Mouse (Mus musculus): Measurements from ENCODE around the gene Pheta1. TPM values are rescaled to one million over a fixed set of nuclear protein-coding genes. Genes with fewer than 3 reads are reported as not detected.

The Pheta1 gene
- total RNA-seq, 4 experiments from 2014 or later = 6.3 to 9.5 (median 7.5) TPM

GRCm38 (mm10) chr5:121827876-121828275 lies 20.9 kb upstream of the Pheta1 start:
- no peak for DNase-seq

GRCm38 (mm10) chr5:121828491-121829432 lies 20.0 kb upstream of the Pheta1 start:
- DNase-seq = no peak

GRCm38 (mm10) chr5:121831002-121831601 lies 17.7 kb upstream of the Pheta1 start:
- DNase-seq = no peak

- DNase-seq = no peak
Measured at GRCm38 (mm10) chr5:121832376-121833155, 16.2 kb upstream of the Pheta1 start.

DNA sequence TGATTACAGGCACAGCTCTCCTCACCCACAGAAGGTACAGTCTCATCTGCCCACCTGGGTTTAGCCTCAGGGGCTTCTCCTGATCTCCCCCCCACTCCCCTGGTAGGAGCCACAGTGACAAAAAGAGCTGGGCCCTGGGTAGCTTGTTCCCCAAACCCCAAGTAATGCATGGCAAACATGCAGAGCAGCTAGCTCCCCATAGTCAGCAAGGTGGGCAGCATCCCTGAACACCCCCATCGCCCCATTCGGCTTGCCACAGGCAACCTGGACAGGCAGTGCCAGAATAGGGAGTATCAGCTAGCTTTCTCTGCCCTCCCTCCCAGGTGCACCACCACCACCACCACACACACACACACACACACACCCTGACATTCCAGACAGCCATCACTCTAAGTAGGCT lies 15.6 kb upstream of the Pheta1 start:
- DNase-seq = no peak

DNA sequence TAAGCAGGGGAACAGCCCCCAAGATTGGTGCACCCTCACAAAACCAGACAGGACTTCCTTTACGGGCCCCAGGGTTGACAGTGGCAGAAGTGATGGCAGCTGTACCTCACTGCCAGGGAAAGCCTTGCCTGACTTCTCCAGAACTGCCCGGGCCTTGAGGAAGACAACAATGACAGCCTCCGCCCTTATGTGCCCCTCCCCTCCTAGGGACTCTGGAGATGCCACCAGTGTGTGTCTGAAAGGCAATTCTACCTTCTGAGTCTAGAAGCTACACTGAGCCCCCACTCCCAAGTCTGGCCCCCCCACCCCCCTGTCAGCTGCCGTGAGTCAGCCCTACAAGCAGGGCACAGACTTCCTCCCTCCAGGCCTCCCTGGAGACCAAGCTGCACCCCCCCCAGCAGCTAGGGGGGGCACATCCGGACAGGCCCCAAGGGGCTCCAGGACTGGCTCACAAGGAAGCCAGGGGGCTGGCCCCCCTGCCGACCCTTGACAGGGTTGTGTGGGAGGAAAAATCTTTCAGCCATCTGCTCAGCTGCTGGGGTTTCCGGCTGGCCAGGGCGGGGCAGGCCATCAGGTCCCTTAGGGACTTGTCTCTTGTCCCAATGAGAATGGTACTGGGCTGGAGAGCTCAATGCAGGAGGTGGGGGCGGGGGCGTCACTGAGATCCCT lies 15.1 kb upstream of the Pheta1 start:
- DNase-seq = peak; percentile 78

GRCm38 (mm10) chr5:121834241-121834606 lies 14.6 kb upstream of the Pheta1 start:
- DNase-seq = no peak

GRCm38 (mm10) chr5:121834991-121835747 lies 13.6 kb upstream of the Pheta1 start:
- peak; percentile 57 for DNase-seq

- peak; percentile 59 for DNase-seq
Measured at GRCm38 (mm10) chr5:121835949-121836691, 12.7 kb upstream of the Pheta1 start.

DNA sequence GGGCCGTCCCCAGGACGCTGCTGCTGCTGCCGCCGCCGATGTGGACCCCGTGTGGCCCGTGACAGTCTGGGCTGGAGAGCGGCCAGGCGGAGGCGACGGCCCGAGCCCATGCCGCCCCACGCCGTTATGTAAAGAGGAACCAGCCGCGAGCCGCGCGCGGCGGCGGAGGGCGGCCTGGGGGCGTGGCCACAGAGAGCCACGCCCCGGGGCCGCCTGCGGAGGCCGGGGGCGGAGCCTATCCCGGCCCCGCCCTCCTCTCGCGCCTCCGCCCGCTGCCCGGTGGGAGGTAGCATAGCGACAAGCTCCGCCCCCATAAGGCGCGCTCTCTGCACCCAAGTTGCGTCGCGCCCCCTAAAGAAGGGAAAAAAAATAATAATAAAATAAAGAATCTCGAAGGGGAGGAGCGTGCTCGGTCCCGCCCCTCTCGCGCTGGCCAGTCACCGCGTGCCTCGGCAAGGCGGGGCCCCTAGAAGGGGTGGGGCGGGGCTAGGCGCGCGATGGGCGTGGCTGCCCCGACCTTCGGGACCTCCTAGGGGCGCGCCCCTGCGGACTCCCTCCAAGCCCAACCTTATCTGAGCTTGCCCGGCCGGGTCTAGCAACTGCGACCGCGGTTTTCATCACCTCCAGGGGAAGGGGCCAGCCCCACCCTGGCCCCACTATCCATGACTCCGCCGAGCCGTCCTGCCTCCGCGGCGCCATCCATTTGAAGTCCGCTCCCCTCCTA lies 11.9 kb upstream of the Pheta1 start:
- peak; percentile 91 for DNase-seq

DNA sequence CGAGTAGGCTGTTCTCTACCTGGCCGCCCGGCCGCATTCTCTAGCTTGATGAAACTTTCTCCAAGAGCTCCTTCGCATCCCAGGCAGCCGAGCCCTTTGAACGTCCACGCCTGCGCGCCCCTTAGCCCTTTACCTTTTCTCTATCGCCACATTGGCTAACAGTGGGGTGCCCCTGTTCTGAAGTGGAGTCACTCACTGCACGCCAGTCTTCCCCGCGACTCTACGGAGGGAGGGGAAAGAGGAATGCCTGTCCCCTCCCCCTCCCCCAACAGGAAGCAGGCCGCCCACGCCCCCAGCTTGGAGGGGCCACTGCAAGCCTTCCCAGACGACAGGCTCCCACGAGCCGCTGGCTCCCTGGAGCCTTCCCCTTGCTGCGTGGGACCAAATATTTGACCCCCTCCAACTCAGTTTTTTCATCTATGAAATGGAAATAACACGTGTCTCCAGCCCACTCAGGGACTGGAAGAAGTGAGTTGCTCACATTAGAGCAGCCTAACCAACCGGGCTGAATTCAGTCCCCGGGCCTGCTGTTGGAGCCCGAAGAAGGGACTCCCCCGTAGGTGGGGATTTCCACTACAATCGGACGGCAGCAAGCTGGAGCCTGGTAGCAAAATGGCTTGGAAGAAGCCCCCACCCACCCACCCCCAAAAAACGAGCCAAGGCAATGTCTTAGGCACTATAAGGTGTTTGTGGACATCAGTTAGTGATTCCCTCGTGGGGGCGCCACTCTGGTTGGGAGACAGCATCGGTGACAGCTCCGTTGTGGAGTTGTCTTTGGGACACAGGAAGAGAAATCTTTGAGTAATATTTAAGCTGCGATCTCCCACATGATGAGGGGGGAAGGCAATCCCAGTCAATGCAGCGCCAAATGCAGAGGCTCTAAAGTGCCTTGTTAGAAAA lies 11.1 kb upstream of the Pheta1 start, which contains the start of gene Sh2b3:
Gene Sh2b3, minus strand, starts transcription at position 206 of the 900 bp plus-strand sequence.
- DNase-seq = no peak

- no peak for DNase-seq
Measured at GRCm38 (mm10) chr5:121838341-121839127, 10.2 kb upstream of the Pheta1 start.

DNA sequence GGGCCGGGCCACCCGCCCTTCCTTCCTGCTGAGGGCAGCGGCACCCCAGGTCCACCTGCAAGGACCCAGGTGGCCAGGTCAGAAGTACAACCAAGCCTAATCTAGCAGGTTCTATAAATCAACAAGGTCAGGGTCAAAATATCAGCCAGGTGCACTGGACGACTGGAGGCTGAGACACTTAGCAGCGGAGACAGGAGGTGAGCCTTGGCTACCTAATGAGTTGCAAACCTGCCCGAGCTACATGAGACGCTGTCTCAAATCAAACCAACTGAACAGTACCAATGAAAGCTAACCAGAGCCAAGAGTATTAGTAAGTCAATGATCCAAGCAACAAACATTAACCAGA lies 9.7 kb upstream of the Pheta1 start:
- no peak for DNase-seq

- no peak for DNase-seq
Measured at GRCm38 (mm10) chr5:121841516-121841915, 7.3 kb upstream of the Pheta1 start.

DNA sequence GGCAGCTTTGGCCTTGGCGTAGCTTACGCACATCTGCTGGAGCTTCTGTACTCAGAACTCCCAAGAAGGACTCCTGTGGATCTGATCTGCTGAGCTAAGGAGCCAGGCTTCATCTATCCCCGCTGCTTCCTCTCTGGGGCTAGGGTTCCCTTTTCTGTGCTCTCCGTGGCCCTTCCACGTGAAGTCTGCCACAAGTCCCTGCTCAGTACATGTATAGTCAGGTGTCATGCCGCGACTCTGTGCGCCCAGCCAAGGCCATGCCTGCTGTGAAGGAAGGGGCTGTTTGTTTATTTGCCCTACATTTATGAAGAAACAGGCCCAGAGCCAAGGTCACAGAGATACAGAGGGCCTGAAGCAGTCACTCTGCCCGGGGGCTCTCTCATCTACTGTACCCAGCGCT lies 6.8 kb upstream of the Pheta1 start:
- DNase-seq = no peak

DNA sequence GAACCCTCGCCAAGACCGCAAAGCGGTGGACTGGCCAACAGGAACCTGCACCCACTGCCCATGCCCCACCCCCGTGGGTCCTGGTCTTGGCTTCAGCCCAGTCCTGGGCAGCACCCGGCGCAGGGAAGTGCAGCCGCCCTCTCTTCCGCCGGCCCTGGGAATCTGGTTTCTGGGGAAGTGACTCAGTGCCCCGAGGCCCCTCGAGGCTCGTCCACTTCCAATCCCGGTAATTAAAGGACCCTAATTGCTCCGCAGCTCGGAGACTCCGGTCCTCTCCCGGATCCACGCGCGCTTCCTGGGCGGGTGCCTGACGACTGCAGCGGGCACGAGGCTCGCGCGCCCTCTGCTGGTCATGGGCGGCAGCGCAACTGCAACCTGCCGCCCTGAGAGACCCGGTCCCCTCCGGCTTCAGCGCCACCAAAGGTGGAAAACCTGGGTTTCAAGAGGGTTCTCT lies 6.1 kb upstream of the Pheta1 start:
- DNase-seq = peak; percentile 72

- DNase-seq = no peak
Measured at GRCm38 (mm10) chr5:121843138-121843905, 5.5 kb upstream of the Pheta1 start.
